ENCODE assay signal across 7 mouse cellular contexts in the genomic region with DNA sequence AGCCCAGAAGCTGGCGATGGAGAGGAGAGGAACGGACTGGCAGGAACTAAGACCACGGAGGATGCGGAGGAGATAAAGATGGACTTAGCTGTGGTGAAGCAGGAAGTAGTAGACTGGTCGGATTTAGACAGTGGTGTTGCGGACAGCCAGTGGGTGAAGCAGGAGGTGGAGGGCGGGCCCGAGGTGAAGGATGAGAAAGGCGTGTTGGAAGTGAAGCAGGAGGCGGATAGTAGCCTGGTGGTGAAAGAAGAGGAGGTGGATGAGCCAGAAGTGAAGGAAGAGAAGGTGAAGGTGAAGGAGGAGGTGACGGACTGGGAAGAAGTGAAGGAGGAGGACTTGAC. TPM values are rescaled to one million over a fixed set of nuclear protein-coding genes. Genes with fewer than 3 reads are reported as not detected.
DNase-seq lines count a peak whose midpoint lies in the region; ATAC-seq and TF ChIP-seq lines count a peak whose summit lies in the region.

No protein-coding gene starts in this region.

- H3K9ac ChIP-seq in forebrain, embryonic 14.5 days (ENCODE audit: low read length): peak overlapping the region; percentile 72
- H3K9ac ChIP-seq in liver, embryonic 15.5 days: peak overlapping the region; percentile 64

- no peaks in the 10 kb centered on the region for H3K9me3 ChIP-seq in forebrain, embryonic 14.5 days (replicated peaks; ENCODE audit: control insufficient read depth, low read length)
- H3K9me3 ChIP-seq in liver, embryonic 15.5 days (replicated peaks): no peaks in the 10 kb centered on the region

- no peak for DNase-seq in testis, postnatal 10 days (ENCODE audit: low spot score)
- no peak for DNase-seq in forebrain, embryonic 14.5 days (ENCODE audit: low spot score)
- no peak for DNase-seq in right cerebral cortex, postnatal 4 days
- no peak for DNase-seq in frontal cortex, postnatal 25 days (ENCODE audit: low spot score in 2 of 2)
- DNase-seq in right cerebral cortex, postnatal 10 days (ENCODE audit: low spot score in 2 of 2): no peak

- no peak; the same call in 1 of the 2 replicates for ATAC-seq in forebrain, embryonic 14.5 days
- peak; percentile 75 for ATAC-seq in liver, embryonic 15.5 days (ENCODE audit: insufficient read depth)

- H3K4me3 ChIP-seq in testis, adult 2 months (ENCODE audit: control insufficient read depth, low read depth, low read length): peak overlapping the region; percentile 99
- H3K4me3 ChIP-seq in forebrain, embryonic 14.5 days (ENCODE audit: low read depth, low read length): peak overlapping the region; percentile 72
- peak overlapping the region; percentile 70 for H3K4me3 ChIP-seq in liver, embryonic 15.5 days (replicated peaks)

- H3K36me3 ChIP-seq in testis, adult 2 months (ENCODE audit: control insufficient read depth, insufficient read depth, low read length): peaks cover 2% of the 10 kb centered on the region; the same call in 1 of the 2 replicates
- peaks cover 19% of the 10 kb centered on the region for H3K36me3 ChIP-seq in forebrain, embryonic 14.5 days (ENCODE audit: control insufficient read depth, insufficient read depth, low read length)
- H3K36me3 ChIP-seq in liver, embryonic 15.5 days (replicated peaks): peaks cover 15% of the 10 kb centered on the region

- TF ChIP-seq POLR2A in testis, adult 2 months (IDR thresholded peaks at IDR 0.05; ENCODE audit: control insufficient read depth, low read depth, low read length): no peak

- H3K27me3 ChIP-seq in testis, adult 2 months (ENCODE audit: control insufficient read depth, insufficient read depth, low read length): no peaks in the 10 kb centered on the region
- H3K27me3 ChIP-seq in forebrain, embryonic 14.5 days (replicated peaks; ENCODE audit: control insufficient read depth, insufficient read depth, low read length): no peaks in the 10 kb centered on the region
- no peaks in the 10 kb centered on the region for H3K27me3 ChIP-seq in liver, embryonic 15.5 days

- WGBS in forebrain, embryonic 14.5 days: 0% methylated on average over 11 of the region's 11 CpGs
- WGBS in liver, embryonic 15.5 days (ENCODE audit: insufficient replicate concordance): under 1% methylated on average over 11 of the region's 11 CpGs

- peak overlapping the region; percentile 77 for H3K27ac ChIP-seq in testis, adult 2 months (ENCODE audit: control insufficient read depth, insufficient read depth, low read depth, low read length)
- H3K27ac ChIP-seq in forebrain, embryonic 14.5 days (ENCODE audit: low read depth, low read length): peak overlapping the region; percentile 21; the same call in 1 of the 2 replicates
- 0 out of 2 replicates have a peak overlapping the region, but pooled peaks have one; percentile 24 for H3K27ac ChIP-seq in liver, embryonic 15.5 days (replicated peaks)

- peaks cover 3% of the 10 kb centered on the region for H3K4me1 ChIP-seq in testis, adult 2 months (ENCODE audit: control insufficient read depth, insufficient read depth, low read length)
- peaks cover 9% of the 10 kb centered on the region for H3K4me1 ChIP-seq in forebrain, embryonic 14.5 days (ENCODE audit: control insufficient read depth, insufficient read depth, low read length)
- peaks cover 27% of the 10 kb centered on the region for H3K4me1 ChIP-seq in liver, embryonic 15.5 days (replicated peaks)

- H3K4me2 ChIP-seq in forebrain, embryonic 14.5 days (ENCODE audit: low read length): peak overlapping the region; percentile 79
- peak overlapping the region; percentile 85 for H3K4me2 ChIP-seq in liver, embryonic 15.5 days

- no peak for TF ChIP-seq CTCF in testis, adult 2 months (IDR thresholded peaks at IDR 0.05; ENCODE audit: control insufficient read depth, insufficient read depth, insufficient replicate concordance, low read depth, low read length)

RNA-seq across cellular contexts. Expression of gene Znhit6, which starts 0.4 kb away (rescaled TPM):
- 10.2 and 10.7 TPM in 2 replicates for polyA plus RNA-seq in testis, adult 2 months (2012; rRNA removed)
- polyA plus RNA-seq in forebrain, embryonic 14.5 days (2014; fragmentation: Nextera tagmentation; extraction: Ambion mirVana): 28.0 and 28.8 TPM in 2 replicates
- 10.1 and 10.6 TPM in 2 replicates for polyA plus RNA-seq in liver, embryonic 15.5 days (2015; fragmentation: Nextera tagmentation; extraction: Ambion mirVana)

Comparison
In these comparisons a context has a peak if more than half of its experiments do, and no peak if none do; other contexts are left out.
1. H3K27ac ChIP-seq: peak in every context shown above with its lines; median percentile 77 in testis, adult 2 months; 24 in liver, embryonic 15.5 days; 21 in forebrain, embryonic 14.5 days.